Mouse (Mus musculus): ENCODE measurements around the gene Dnah11. TPM values are rescaled to one million over a fixed set of nuclear protein-coding genes. Genes with fewer than 3 reads are reported as not detected.

The Dnah11 gene
- 0.22 and 0.44 TPM in 2 replicates for polyA plus RNA-seq (2015; fragmentation: Nextera tagmentation; extraction: Ambion mirVana)

DNA sequence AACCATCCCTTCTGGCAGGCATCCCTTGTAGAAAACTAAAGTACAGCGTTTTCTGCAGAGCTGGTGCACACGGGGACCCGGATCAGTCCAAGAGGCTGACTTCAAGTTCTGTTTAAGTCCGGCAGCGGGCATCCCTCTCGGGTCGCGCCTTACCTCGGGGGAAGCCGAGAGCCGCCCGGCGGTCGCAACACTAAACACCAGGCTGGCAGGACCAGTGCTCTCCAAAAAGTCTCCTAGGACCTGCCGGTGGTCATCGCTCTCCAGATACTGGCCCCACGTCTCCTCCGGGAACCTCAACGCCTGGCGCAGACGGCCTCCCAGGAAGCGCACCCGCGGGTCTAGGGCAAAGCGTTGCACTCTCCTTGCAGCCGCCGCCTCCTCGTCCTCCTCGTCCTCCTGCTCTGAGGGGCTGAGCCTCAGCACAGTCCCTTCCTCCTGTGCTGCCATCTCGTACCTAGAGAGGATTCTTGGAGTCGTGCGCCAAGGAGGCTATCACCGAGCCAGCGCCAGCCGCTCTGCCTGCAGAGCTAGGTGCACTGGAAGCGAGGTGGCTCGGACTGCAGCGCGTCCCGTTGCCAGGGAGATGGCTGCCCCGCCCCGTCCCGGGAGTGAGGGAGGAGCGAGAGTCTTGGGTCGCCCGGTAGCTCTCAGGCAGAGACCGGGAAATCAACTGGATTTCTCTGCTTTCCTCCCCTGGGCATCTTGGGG is at the start of gene Dnah11:
Gene Dnah11, minus strand, starts transcription at position 658 of the 708 bp plus-strand sequence.
- peaks cover 41% of the 10 kb centered on the region for H3K27me3 ChIP-seq (ENCODE audit: insufficient read depth, low read length)
- WGBS: under 1% methylated on average over 47 of the region's 47 CpGs
- peak; percentile 100 for ATAC-seq (ENCODE audit: low FRiP score, low TSS enrichment)
- H3K27ac ChIP-seq (ENCODE audit: low read length): no peak within 1 kb of the TSS
- H3K9me3 ChIP-seq (ENCODE audit: low read length): no peaks in the 10 kb centered on the region
- H3K9ac ChIP-seq (replicated peaks; ENCODE audit: low read length): 0 out of 2 replicates have a peak within 1 kb of the TSS, but pooled peaks have one; percentile 11
- H3K4me2 ChIP-seq (replicated peaks; ENCODE audit: low read depth, low read length): peak within 1 kb of the TSS; percentile 91
- H3K4me1 ChIP-seq (ENCODE audit: insufficient read depth, low read length): peaks cover 8% of the 10 kb centered on the region; the same call in 1 of the 2 replicates
- H3K36me3 ChIP-seq (ENCODE audit: insufficient read depth, low read length): no peaks in the 10 kb centered on the region
- H3K4me3 ChIP-seq (ENCODE audit: low read length): peak within 1 kb of the TSS; percentile 56

DNA sequence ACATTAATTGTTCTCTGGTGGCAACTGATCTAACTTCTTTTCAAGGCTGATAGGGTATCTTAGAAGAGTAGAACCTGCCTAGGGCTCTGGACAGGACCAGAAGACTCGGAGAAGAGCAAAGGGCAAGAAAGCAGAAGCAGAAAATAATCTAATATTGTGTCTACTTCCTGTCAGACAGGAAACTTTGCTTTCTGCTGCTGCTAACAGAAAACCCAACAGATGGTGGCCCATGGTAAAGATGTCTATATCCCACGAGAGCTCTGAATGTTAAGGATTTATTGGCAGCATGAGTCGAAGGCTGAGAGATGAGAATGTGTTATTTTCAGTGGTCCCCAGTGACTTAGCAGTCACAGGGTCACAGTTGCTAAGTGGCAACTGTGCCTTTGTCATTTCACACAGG is 22.3 kb upstream of the Dnah11 start:
- no peak for ATAC-seq (ENCODE audit: low FRiP score, low TSS enrichment)
- Histone ChIP-seq H3K9ac (replicated peaks; ENCODE audit: low read length) (no peak overlapping the region), H3K27ac (ENCODE audit: low read length) (no peak overlapping the region), H3K4me3 (ENCODE audit: low read length) (no peak overlapping the region), H3K4me2 (replicated peaks; ENCODE audit: low read depth, low read length) (no peak overlapping the region), H3K27me3 (ENCODE audit: insufficient read depth, low read length) (no peaks in the 10 kb centered on the region), H3K4me1 (ENCODE audit: insufficient read depth, low read length) (no peaks in the 10 kb centered on the region), H3K36me3 (ENCODE audit: insufficient read depth, low read length) (no peaks in the 10 kb centered on the region), H3K9me3 (ENCODE audit: low read length) (no peaks in the 10 kb centered on the region)
- WGBS: 45% methylated on average over 3 of the region's 3 CpGs

- no peak for ATAC-seq (ENCODE audit: low FRiP score, low TSS enrichment)
- no peaks in the 10 kb centered on the region for H3K4me1 ChIP-seq (ENCODE audit: insufficient read depth, low read length)
- no peak overlapping the region for H3K4me2 ChIP-seq (replicated peaks; ENCODE audit: low read depth, low read length)
- H3K27me3 ChIP-seq (ENCODE audit: insufficient read depth, low read length): no peaks in the 10 kb centered on the region
- H3K27ac ChIP-seq (ENCODE audit: low read length): no peak overlapping the region
- no peaks in the 10 kb centered on the region for H3K36me3 ChIP-seq (ENCODE audit: insufficient read depth, low read length)
- no peaks in the 10 kb centered on the region for H3K9me3 ChIP-seq (ENCODE audit: low read length)
- H3K9ac ChIP-seq (replicated peaks; ENCODE audit: low read length): no peak overlapping the region
- H3K4me3 ChIP-seq (ENCODE audit: low read length): no peak overlapping the region
Measured at GRCm38 (mm10) chr12:118220062-118220461, 21.2 kb upstream of the Dnah11 start.

DNA sequence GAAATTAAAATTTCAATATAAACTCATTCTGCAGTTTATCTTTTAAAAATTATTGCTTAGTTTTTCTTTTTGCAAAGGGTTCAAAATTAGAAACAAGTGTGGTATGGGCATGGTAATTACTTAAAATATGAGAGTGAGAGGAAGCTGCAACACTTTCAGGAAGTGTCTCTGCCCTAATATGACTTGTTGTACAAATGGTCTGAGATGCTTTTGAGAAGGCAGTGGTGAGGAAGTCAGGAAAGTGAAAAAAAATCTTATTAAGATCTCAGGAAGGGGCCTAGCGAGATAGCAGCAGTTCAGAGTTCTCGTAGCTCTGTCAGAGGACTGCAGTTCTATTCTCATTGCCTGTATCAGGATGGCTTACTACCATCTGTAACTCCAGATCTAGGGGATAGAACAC is 13.3 kb upstream of the Dnah11 start:
- Histone ChIP-seq H3K4me3 (ENCODE audit: low read length) (no peak overlapping the region), H3K4me1 (ENCODE audit: insufficient read depth, low read length) (no peaks in the 10 kb centered on the region), H3K27me3 (ENCODE audit: insufficient read depth, low read length) (no peaks in the 10 kb centered on the region), H3K4me2 (replicated peaks; ENCODE audit: low read depth, low read length) (no peak overlapping the region), H3K36me3 (ENCODE audit: insufficient read depth, low read length) (no peaks in the 10 kb centered on the region), H3K27ac (ENCODE audit: low read length) (no peak overlapping the region), H3K9me3 (ENCODE audit: low read length) (no peaks in the 10 kb centered on the region), H3K9ac (replicated peaks; ENCODE audit: low read length) (no peak overlapping the region)
- no peak for ATAC-seq (ENCODE audit: low FRiP score, low TSS enrichment)
- WGBS: 78% methylated on average over 2 of the region's 2 CpGs

GRCm38 (mm10) chr12:118196583-118196982 is 2.3 kb downstream of the Dnah11 start:
- peaks cover 41% of the 10 kb centered on the region for H3K27me3 ChIP-seq (ENCODE audit: insufficient read depth, low read length)
- H3K9me3 ChIP-seq (ENCODE audit: low read length): no peaks in the 10 kb centered on the region
- no peak overlapping the region for H3K9ac ChIP-seq (replicated peaks; ENCODE audit: low read length)
- no peaks in the 10 kb centered on the region for H3K36me3 ChIP-seq (ENCODE audit: insufficient read depth, low read length)
- WGBS: 70% methylated on average over 2 of the region's 2 CpGs
- no peak overlapping the region for H3K4me2 ChIP-seq (replicated peaks; ENCODE audit: low read depth, low read length)
- peaks cover 8% of the 10 kb centered on the region; the same call in 1 of the 2 replicates for H3K4me1 ChIP-seq (ENCODE audit: insufficient read depth, low read length)
- no peak overlapping the region for H3K4me3 ChIP-seq (ENCODE audit: low read length)
- no peak for ATAC-seq (ENCODE audit: low FRiP score, low TSS enrichment)
- no peak overlapping the region for H3K27ac ChIP-seq (ENCODE audit: low read length)

DNA sequence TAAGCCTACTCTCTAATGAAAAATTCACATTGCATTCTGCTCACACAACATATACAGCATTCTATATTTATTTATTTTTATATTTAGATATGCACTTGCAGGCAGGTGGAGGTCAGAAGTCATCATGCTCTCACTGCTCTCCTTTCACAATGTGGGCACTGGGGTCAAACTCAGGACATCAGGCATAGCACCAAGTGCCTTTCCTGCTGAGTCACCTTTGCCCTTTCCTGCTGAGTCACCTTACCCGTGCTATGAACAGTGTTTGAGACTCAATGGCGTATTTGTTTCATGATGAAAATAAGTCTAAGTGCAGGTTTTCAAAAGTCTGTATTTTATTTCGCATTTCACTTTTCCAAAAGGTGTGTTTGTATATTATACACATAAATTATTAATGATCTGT is 9.3 kb downstream of the Dnah11 start:
- Histone ChIP-seq H3K27ac (ENCODE audit: low read length) (no peak overlapping the region), H3K27me3 (ENCODE audit: insufficient read depth, low read length) (peaks cover 16% of the 10 kb centered on the region; the same call in 1 of the 2 replicates), H3K9me3 (ENCODE audit: low read length) (no peaks in the 10 kb centered on the region), H3K36me3 (ENCODE audit: insufficient read depth, low read length) (no peaks in the 10 kb centered on the region), H3K4me3 (ENCODE audit: low read length) (no peak overlapping the region), H3K9ac (replicated peaks; ENCODE audit: low read length) (no peak overlapping the region), H3K4me2 (replicated peaks; ENCODE audit: low read depth, low read length) (no peak overlapping the region), H3K4me1 (ENCODE audit: insufficient read depth, low read length) (peaks cover 13% of the 10 kb centered on the region; the same call in 1 of the 2 replicates)
- WGBS: 80% methylated on average over 3 of the region's 3 CpGs
- ATAC-seq (ENCODE audit: low FRiP score, low TSS enrichment): no peak

DNA sequence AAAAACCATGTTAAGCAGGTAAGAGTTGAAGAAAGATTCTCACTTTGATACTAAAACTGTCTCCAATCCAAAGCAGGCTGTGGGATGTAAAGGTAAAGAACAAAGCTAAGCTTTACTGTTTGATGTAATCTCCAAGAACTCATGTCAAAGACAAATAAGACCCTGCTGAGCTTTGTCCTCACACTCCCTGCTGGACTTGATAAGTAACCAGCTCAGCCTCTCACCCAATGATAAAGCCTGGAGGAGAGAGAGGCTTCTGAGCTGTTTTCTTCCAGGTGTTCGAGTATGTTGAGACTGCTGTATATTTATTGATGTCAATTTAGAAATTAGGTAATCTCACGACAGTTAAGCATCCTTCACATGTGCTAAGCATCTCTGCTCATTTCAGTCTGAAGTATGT is 11.2 kb downstream of the Dnah11 start:
- Histone ChIP-seq H3K4me2 (replicated peaks; ENCODE audit: low read depth, low read length) (no peak overlapping the region), H3K9ac (replicated peaks; ENCODE audit: low read length) (no peak overlapping the region), H3K4me1 (ENCODE audit: insufficient read depth, low read length) (peaks cover 13% of the 10 kb centered on the region; the same call in 1 of the 2 replicates), H3K36me3 (ENCODE audit: insufficient read depth, low read length) (no peaks in the 10 kb centered on the region), H3K9me3 (ENCODE audit: low read length) (no peaks in the 10 kb centered on the region), H3K27ac (ENCODE audit: low read length) (no peak overlapping the region), H3K4me3 (ENCODE audit: low read length) (no peak overlapping the region), H3K27me3 (ENCODE audit: insufficient read depth, low read length) (peaks cover 8% of the 10 kb centered on the region; the same call in 1 of the 2 replicates)
- no peak for ATAC-seq (ENCODE audit: low FRiP score, low TSS enrichment)
- WGBS: 72% methylated on average over 2 of the region's 2 CpGs

- 9% methylated on average over 4 of the region's 4 CpGs for WGBS
- no peak overlapping the region for H3K4me2 ChIP-seq (replicated peaks; ENCODE audit: low read depth, low read length)
- H3K9ac ChIP-seq (replicated peaks; ENCODE audit: low read length): no peak overlapping the region
- H3K36me3 ChIP-seq (ENCODE audit: insufficient read depth, low read length): no peaks in the 10 kb centered on the region
- H3K4me1 ChIP-seq (ENCODE audit: insufficient read depth, low read length): peaks cover 13% of the 10 kb centered on the region; the same call in 1 of the 2 replicates
- H3K4me3 ChIP-seq (ENCODE audit: low read length): no peak overlapping the region
- ATAC-seq (ENCODE audit: low FRiP score, low TSS enrichment): peak; percentile 55; the same call in 1 of the 2 replicates
- no peak overlapping the region for H3K27ac ChIP-seq (ENCODE audit: low read length)
- H3K27me3 ChIP-seq (ENCODE audit: insufficient read depth, low read length): peaks cover 8% of the 10 kb centered on the region; the same call in 1 of the 2 replicates
- H3K9me3 ChIP-seq (ENCODE audit: low read length): no peaks in the 10 kb centered on the region
Measured at GRCm38 (mm10) chr12:118186881-118187489, 11.9 kb downstream of the Dnah11 start.

GRCm38 (mm10) chr12:118186120-118186880 is 12.5 kb downstream of the Dnah11 start:
- WGBS: 11% methylated on average over 4 of the region's 4 CpGs
- no peak overlapping the region for H3K4me2 ChIP-seq (replicated peaks; ENCODE audit: low read depth, low read length)
- peak; percentile 78 for ATAC-seq (ENCODE audit: low FRiP score, low TSS enrichment)
- no peak overlapping the region for H3K27ac ChIP-seq (ENCODE audit: low read length)
- H3K27me3 ChIP-seq (ENCODE audit: insufficient read depth, low read length): peaks cover 8% of the 10 kb centered on the region; the same call in 1 of the 2 replicates
- H3K9ac ChIP-seq (replicated peaks; ENCODE audit: low read length): no peak overlapping the region
- no peaks in the 10 kb centered on the region for H3K9me3 ChIP-seq (ENCODE audit: low read length)
- no peaks in the 10 kb centered on the region for H3K36me3 ChIP-seq (ENCODE audit: insufficient read depth, low read length)
- no peak overlapping the region for H3K4me3 ChIP-seq (ENCODE audit: low read length)
- peaks cover 13% of the 10 kb centered on the region; the same call in 1 of the 2 replicates for H3K4me1 ChIP-seq (ENCODE audit: insufficient read depth, low read length)

Data from kidney, embryonic 16.5 days (tissue).